Mouse (Mus musculus) liver, postnatal 0 days (tissue): ENCODE results near the gene Macrod1.

Experiments used
- CTCF ChIP-seq: sonication (generic); IDR thresholded peaks from 2 replicates; pipeline ENCODE4 v1.5.1; 2016; ENCODE audit warnings: antibody characterized with exemption, low read depth
- EP300 ChIP-seq: IDR thresholded peaks from 2 replicates; pipeline ENCODE4 v1.6.1; 2016; ENCODE audit warnings: antibody characterized with exemption, low read depth, mild to moderate bottlenecking

DNA sequence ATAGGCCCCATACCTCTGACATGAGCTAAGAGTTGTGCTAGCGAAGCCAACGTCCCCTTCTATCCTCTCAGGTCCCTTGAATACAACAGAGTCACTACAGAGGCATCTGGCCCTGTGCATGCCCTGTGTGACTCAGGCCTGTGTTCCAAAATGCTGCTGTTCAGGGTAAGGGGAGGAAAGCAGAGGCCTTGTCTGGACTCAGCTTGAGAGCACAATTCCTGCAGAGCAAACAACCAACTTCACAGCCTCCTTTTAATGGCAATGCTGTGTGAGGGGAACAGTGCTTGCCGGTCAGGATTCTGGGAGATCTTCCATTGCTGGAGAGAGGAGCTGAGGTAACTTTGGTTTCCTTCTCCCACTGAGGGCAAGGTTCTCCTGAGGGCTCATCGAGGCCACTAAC, 12.3 kb upstream of the Macrod1 start:
- TF ChIP-seq CTCF: no peak
- TF ChIP-seq EP300: no peak
